Mouse (Mus musculus): ENCODE data around the gene Sptan1. TPM values are rescaled to one million over a fixed set of nuclear protein-coding genes. Genes with fewer than 3 reads are reported as not detected.
A peak's percentile ranks its signal among the peaks of the same experiment; 100 is the strongest.

Gene Sptan1
- polyA plus RNA-seq, 1 experiment from 2014 or later = 93.0 TPM

DNA sequence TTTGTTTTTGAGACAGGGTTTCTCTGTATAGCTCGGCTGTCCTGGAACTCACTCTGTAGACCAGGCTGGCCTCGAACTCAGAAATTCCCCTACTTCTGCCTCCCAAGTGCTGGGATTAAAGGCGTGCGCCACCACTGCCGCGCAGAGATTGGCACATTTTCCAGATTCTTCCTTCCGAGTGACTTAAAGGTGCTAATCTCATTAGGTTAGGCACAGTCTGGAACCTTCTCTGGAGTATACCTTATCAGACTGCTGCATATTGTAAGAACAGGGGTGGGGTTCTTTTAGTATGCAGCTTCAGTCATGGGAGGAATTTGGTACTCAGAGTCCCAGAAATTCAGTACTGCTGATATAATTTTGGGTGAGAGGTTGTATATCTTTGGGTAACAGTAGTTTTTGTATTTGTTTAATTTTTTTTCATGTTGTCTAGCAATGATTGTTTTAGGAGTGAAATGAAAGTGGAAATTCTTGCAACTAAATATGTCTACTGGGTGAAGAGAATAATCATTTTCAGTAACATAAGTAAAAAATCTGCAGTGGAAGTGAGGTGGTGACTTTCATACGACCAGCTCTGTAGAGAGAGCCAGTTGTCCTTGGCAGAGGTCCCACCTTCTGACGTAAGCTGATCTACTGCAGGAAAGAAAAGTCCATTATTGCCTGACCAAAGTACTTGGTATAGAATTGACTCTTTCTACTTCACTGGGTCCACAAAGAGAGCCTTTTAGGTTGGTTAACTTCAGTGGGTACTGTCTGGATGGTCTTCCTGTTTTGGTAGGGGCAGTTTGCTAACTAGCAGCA lies 6.7 kb downstream of the Sptan1 start:
- peaks cover 57% of the 10 kb centered on the region for H3K4me1 ChIP-seq (ENCODE audit: control insufficient read depth, insufficient read depth, low read length)
- 38% methylated on average over 9 of the region's 9 CpGs for WGBS
- 0 out of 2 replicates have a peak, but pooled peaks cover 3% of the 10 kb centered on the region for H3K36me3 ChIP-seq (ENCODE audit: control insufficient read depth, insufficient read depth)
- no peak overlapping the region for H3K4me3 ChIP-seq (ENCODE audit: low read length)
- H3K9ac ChIP-seq (ENCODE audit: low read length) = 0 out of 2 replicates have a peak overlapping the region, but pooled peaks have one; percentile 7
- peak overlapping the region; percentile 84 for H3K27ac ChIP-seq (ENCODE audit: low read length)
- no peaks in the 10 kb centered on the region for H3K9me3 ChIP-seq (replicated peaks; ENCODE audit: control insufficient read depth, low read length)
- H3K27me3 ChIP-seq (ENCODE audit: control insufficient read depth, insufficient read depth, low read length) = no peaks in the 10 kb centered on the region
- ATAC-seq (replicated peaks; ENCODE audit: extremely low read depth, insufficient read depth, low FRiP score) = peak; percentile 71
- H3K4me2 ChIP-seq (ENCODE audit: low read depth, low read length) = peak overlapping the region; percentile 20

DNA sequence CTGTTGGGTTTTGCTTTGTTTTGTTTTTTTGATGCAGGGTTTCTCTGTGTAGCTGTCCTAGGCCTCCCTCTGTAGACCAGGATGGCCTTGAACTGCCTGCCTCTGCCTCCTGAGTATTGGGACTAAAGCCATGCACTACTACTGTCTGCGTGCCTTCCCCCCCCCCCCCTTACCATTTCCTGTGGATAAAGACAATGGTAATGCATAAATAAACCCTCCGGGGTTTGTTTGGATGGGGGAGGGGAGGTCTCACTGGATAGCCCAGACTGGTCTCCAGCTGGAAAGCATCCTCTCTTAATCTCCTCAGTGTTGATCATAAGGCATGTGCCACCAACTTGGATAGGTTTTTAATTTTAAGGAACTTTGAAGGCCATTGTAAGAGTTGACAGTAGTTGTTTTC lies 8.2 kb downstream of the Sptan1 start:
- H3K9me3 ChIP-seq (replicated peaks; ENCODE audit: control insufficient read depth, low read length) = no peaks in the 10 kb centered on the region
- ATAC-seq (replicated peaks; ENCODE audit: extremely low read depth, insufficient read depth, low FRiP score) = peak; percentile 64
- no peak overlapping the region for H3K27ac ChIP-seq (ENCODE audit: low read length)
- peaks cover 44% of the 10 kb centered on the region for H3K4me1 ChIP-seq (ENCODE audit: control insufficient read depth, insufficient read depth, low read length)
- WGBS = 6% methylated on average over 2 of the region's 2 CpGs
- H3K4me2 ChIP-seq (ENCODE audit: low read depth, low read length) = no peak overlapping the region
- peaks cover 8% of the 10 kb centered on the region for H3K36me3 ChIP-seq (ENCODE audit: control insufficient read depth, insufficient read depth)
- H3K27me3 ChIP-seq (ENCODE audit: control insufficient read depth, insufficient read depth, low read length) = no peaks in the 10 kb centered on the region
- H3K9ac ChIP-seq (ENCODE audit: low read length) = no peak overlapping the region
- H3K4me3 ChIP-seq (ENCODE audit: low read length) = no peak overlapping the region

DNA sequence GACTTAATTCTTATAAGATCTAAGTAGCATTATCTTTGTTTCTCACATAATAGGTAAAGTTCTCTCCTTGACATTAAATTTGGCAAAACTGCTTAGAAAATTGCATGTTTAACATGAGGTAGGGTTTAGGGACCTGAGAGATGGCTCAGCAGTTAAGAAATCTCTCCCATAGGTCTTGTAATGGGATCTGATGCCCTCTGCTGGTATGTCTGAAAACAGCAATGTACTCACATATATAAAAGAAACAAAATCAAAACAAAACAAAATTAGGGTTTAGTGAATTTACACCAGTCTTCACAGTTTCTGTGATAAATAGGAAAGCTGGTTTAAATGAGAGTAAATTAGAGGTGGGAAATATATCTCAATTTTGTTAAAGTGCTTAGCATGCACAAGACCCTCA lies 11.9 kb downstream of the Sptan1 start:
- H3K27me3 ChIP-seq (ENCODE audit: control insufficient read depth, insufficient read depth, low read length) = no peaks in the 10 kb centered on the region

DNA sequence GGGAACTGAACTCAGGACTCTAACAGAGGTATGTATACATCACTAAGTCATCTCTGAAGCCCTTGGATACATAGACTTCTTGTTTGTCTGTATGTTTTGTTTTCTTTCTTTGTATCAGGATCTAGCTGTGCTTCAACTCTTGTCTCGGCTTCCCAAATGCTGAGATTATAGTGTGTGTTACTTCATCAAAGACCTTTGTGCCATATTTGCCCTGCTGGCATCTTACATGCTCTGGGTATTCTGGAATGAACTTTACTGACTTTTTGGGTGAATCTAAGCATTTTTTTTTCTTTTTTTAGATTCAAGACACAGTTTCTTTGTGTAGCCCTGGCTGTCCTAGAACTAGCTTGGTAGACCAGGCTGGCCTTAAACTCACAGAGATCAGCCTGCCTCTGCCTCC lies 15.3 kb downstream of the Sptan1 start:
- Histone ChIP-seq H3K4me2 (ENCODE audit: low read depth, low read length) (no peak overlapping the region), H3K36me3 (ENCODE audit: control insufficient read depth, insufficient read depth) (peaks cover 64% of the 10 kb centered on the region), H3K9me3 (replicated peaks; ENCODE audit: control insufficient read depth, low read length) (no peaks in the 10 kb centered on the region), H3K27me3 (ENCODE audit: control insufficient read depth, insufficient read depth, low read length) (no peaks in the 10 kb centered on the region), H3K9ac (ENCODE audit: low read length) (no peak overlapping the region), H3K4me1 (ENCODE audit: control insufficient read depth, insufficient read depth, low read length) (no peaks in the 10 kb centered on the region), H3K4me3 (ENCODE audit: low read length) (no peak overlapping the region), H3K27ac (ENCODE audit: low read length) (no peak overlapping the region)
- no peak for ATAC-seq (replicated peaks; ENCODE audit: extremely low read depth, insufficient read depth, low FRiP score)
- 94% methylated on average over 1 of the region's 1 CpGs for WGBS

More for the DNA sequence above, 11.9 kb downstream of the Sptan1 start:
- Histone ChIP-seq H3K4me3 (ENCODE audit: low read length) (no peak overlapping the region), H3K4me2 (ENCODE audit: low read depth, low read length) (no peak overlapping the region), H3K36me3 (ENCODE audit: control insufficient read depth, insufficient read depth) (peaks cover 36% of the 10 kb centered on the region), H3K4me1 (ENCODE audit: control insufficient read depth, insufficient read depth, low read length) (peaks cover 16% of the 10 kb centered on the region), H3K27ac (ENCODE audit: low read length) (no peak overlapping the region), H3K9ac (ENCODE audit: low read length) (no peak overlapping the region), H3K9me3 (replicated peaks; ENCODE audit: control insufficient read depth, low read length) (no peaks in the 10 kb centered on the region)
- ATAC-seq (replicated peaks; ENCODE audit: extremely low read depth, insufficient read depth, low FRiP score) = no peak

DNA sequence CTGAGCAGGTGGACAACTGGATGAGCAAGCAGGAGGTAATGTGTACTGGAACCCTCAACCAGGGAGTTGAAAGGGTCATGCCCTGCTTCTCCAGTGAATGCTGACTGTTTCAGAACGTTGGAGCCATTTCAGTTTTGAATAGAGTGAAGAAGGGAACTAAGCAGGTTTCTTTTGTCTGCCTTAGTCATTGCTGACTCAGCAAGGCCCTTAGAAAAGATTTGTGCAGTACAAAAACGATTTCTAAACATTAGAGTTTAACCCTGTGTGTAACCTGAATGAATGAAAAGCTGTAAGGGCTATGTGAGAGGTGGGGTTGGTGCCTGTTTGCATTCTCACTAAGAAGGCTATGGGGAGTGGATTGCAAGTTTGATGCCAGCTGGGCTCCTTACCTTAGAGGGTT lies 26.6 kb downstream of the Sptan1 start:
- Histone ChIP-seq H3K36me3 (ENCODE audit: control insufficient read depth, insufficient read depth) (peaks cover 88% of the 10 kb centered on the region), H3K4me1 (ENCODE audit: control insufficient read depth, insufficient read depth, low read length) (no peaks in the 10 kb centered on the region), H3K9ac (ENCODE audit: low read length) (no peak overlapping the region), H3K4me3 (ENCODE audit: low read length) (no peak overlapping the region), H3K9me3 (replicated peaks; ENCODE audit: control insufficient read depth, low read length) (no peaks in the 10 kb centered on the region), H3K27ac (ENCODE audit: low read length) (no peak overlapping the region), H3K4me2 (ENCODE audit: low read depth, low read length) (no peak overlapping the region), H3K27me3 (ENCODE audit: control insufficient read depth, insufficient read depth, low read length) (no peaks in the 10 kb centered on the region)
- WGBS = 55% methylated on average over 2 of the region's 2 CpGs
- no peak for ATAC-seq (replicated peaks; ENCODE audit: extremely low read depth, insufficient read depth, low FRiP score)

DNA sequence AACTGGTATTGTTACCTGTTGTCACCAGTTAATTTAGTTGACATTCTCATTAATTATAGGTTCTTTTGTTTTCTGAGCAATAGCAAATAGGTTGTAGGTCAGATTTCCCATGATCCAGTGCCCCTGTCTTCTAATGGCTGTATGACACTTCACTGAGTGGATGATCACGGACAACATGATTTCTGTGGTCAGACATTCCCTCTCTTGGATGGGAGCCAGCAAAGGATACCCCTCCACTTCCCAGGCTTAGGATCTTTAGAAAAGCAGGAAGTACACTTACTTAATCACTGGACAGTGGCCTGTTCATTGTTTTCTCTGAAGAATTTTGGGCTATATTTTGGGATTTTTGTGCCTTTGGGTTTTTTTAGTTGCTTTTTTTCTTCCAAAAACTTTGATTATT lies 43.7 kb downstream of the Sptan1 start:
- no peaks in the 10 kb centered on the region for H3K9me3 ChIP-seq (replicated peaks; ENCODE audit: control insufficient read depth, low read length)
- H3K4me1 ChIP-seq (ENCODE audit: control insufficient read depth, insufficient read depth, low read length) = no peaks in the 10 kb centered on the region
- WGBS = 17% methylated on average over 1 of the region's 1 CpGs
- no peaks in the 10 kb centered on the region for H3K27me3 ChIP-seq (ENCODE audit: control insufficient read depth, insufficient read depth, low read length)
- H3K4me2 ChIP-seq (ENCODE audit: low read depth, low read length) = no peak overlapping the region
- no peak for ATAC-seq (replicated peaks; ENCODE audit: extremely low read depth, insufficient read depth, low FRiP score)
- no peak overlapping the region for H3K4me3 ChIP-seq (ENCODE audit: low read length)
- H3K36me3 ChIP-seq (ENCODE audit: control insufficient read depth, insufficient read depth) = peaks cover 85% of the 10 kb centered on the region
- no peak overlapping the region for H3K27ac ChIP-seq (ENCODE audit: low read length)
- H3K9ac ChIP-seq (ENCODE audit: low read length) = no peak overlapping the region

DNA sequence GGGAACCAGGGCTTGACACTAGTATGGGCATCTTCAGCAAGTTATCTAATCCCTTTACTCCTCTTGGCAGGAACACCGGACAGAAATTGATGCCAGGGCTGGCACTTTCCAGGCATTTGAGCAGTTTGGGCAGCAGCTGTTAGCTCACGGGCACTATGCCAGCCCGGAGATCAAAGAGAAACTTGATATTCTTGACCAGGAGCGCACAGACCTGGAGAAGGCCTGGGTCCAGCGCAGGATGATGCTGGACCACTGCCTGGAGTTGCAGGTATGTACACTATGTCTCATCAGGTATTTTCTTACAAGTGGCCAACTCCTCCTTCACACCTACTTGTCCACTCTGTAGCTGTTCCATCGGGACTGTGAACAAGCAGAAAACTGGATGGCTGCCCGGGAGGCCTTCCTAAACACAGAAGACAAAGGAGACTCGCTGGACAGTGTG lies 45.5 kb downstream of the Sptan1 start:
- H3K9ac ChIP-seq (ENCODE audit: low read length) = no peak overlapping the region
- no peaks in the 10 kb centered on the region for H3K4me1 ChIP-seq (ENCODE audit: control insufficient read depth, insufficient read depth, low read length)
- H3K9me3 ChIP-seq (replicated peaks; ENCODE audit: control insufficient read depth, low read length) = no peaks in the 10 kb centered on the region
- H3K4me3 ChIP-seq (ENCODE audit: low read length) = no peak overlapping the region
- no peak overlapping the region for H3K27ac ChIP-seq (ENCODE audit: low read length)
- 78% methylated on average over 8 of the region's 8 CpGs for WGBS
- no peak overlapping the region for H3K4me2 ChIP-seq (ENCODE audit: low read depth, low read length)
- peaks cover 89% of the 10 kb centered on the region for H3K36me3 ChIP-seq (ENCODE audit: control insufficient read depth, insufficient read depth)
- no peaks in the 10 kb centered on the region for H3K27me3 ChIP-seq (ENCODE audit: control insufficient read depth, insufficient read depth, low read length)
- no peak for ATAC-seq (replicated peaks; ENCODE audit: extremely low read depth, insufficient read depth, low FRiP score)

DNA sequence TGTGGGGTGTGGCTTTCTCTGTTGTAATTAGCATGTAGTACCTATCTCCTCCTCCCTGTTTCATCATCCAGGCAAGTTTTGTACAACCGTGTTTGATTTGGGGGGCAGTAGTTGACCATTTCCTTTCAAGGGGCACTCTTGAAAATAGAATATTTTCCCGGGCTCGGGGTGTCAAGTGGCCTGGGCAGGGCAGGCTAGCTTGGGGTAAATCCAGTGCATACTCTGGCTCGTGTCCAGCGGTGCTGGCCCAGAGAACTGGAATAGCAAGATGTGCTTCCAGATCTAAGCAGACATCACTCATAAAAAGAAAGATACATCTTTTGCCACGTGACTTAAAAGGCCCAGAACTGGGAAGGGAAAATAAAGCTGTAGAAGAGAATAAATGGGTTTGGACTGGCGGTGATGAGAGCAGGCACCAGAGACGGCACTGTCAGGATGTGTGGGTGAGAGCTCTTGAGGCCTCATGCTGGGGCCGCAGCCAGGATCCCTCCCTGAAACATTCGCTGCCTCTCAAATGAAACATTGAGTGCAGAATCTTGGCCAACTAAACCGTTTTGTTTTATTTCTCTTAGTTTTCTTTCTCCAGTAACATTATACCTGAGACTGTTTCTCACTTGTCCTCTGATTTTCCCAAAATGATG lies 49.1 kb downstream of the Sptan1 start:
- Histone ChIP-seq H3K4me1 (ENCODE audit: control insufficient read depth, insufficient read depth, low read length) (no peaks in the 10 kb centered on the region), H3K36me3 (ENCODE audit: control insufficient read depth, insufficient read depth) (peaks cover 88% of the 10 kb centered on the region), H3K4me3 (ENCODE audit: low read length) (no peak overlapping the region), H3K27me3 (ENCODE audit: control insufficient read depth, insufficient read depth, low read length) (no peaks in the 10 kb centered on the region), H3K9me3 (replicated peaks; ENCODE audit: control insufficient read depth, low read length) (no peaks in the 10 kb centered on the region), H3K9ac (ENCODE audit: low read length) (no peak overlapping the region), H3K4me2 (ENCODE audit: low read depth, low read length) (no peak overlapping the region), H3K27ac (ENCODE audit: low read length) (no peak overlapping the region)
- WGBS = 73% methylated on average over 11 of the region's 11 CpGs
- ATAC-seq (replicated peaks; ENCODE audit: extremely low read depth, insufficient read depth, low FRiP score) = no peak

DNA sequence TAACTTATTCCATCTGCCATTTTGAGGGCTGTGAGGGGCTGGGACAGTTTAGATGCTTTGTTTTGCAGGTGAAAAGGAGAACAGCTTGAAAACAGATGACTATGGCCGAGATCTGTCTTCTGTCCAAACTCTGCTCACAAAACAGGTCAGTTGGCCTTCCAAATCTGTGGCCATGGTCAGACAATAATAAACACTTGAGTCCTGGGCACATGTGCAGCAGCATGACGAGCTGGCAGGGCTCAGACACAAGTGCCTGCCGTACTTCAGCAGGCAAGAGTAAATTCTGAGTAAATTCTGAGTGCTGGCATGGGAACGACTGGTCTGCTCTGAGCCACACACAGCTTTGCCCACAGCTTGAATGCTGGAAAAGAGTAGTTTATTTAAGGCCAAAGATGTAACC lies 60.1 kb downstream of the Sptan1 start:
- H3K9ac ChIP-seq (ENCODE audit: low read length) = no peak overlapping the region
- 76% methylated on average over 4 of the region's 4 CpGs for WGBS
- H3K4me3 ChIP-seq (ENCODE audit: low read length) = no peak overlapping the region
- H3K4me1 ChIP-seq (ENCODE audit: control insufficient read depth, insufficient read depth, low read length) = no peaks in the 10 kb centered on the region
- H3K9me3 ChIP-seq (replicated peaks; ENCODE audit: control insufficient read depth, low read length) = no peaks in the 10 kb centered on the region
- H3K27ac ChIP-seq (ENCODE audit: low read length) = no peak overlapping the region
- H3K27me3 ChIP-seq (ENCODE audit: control insufficient read depth, insufficient read depth, low read length) = no peaks in the 10 kb centered on the region
- no peak overlapping the region for H3K4me2 ChIP-seq (ENCODE audit: low read depth, low read length)
- H3K36me3 ChIP-seq (ENCODE audit: control insufficient read depth, insufficient read depth) = peaks cover 97% of the 10 kb centered on the region
- no peak for ATAC-seq (replicated peaks; ENCODE audit: extremely low read depth, insufficient read depth, low FRiP score)

Measured in heart, embryonic 16.5 days (tissue).